Mouse (Mus musculus) small intestine, adult 2 months (tissue): ENCODE measurements around the gene Anapc5.

Experiments
- CTCF ChIP-seq: fragments of 200-500 bp; IDR thresholded peaks from 2 replicates; pipeline ENCODE4 v1.5.1; 2012; ENCODE audit warnings: low read depth, mild to moderate bottlenecking, control low read depth, inconsistent platforms, low read length, moderate library complexity, mixed read lengths; ENCODE audit not compliant: insufficient replicate concordance, insufficient read length; ENCODE audit errors: extremely low read depth
- POLR2A ChIP-seq: fragments of 200-500 bp; IDR thresholded peaks from 2 replicates; pipeline ENCODE4 v1.6.1; 2012; ENCODE audit warnings: low read depth, mild to moderate bottlenecking, control low read depth, inconsistent platforms, low read length, moderate library complexity

DNA sequence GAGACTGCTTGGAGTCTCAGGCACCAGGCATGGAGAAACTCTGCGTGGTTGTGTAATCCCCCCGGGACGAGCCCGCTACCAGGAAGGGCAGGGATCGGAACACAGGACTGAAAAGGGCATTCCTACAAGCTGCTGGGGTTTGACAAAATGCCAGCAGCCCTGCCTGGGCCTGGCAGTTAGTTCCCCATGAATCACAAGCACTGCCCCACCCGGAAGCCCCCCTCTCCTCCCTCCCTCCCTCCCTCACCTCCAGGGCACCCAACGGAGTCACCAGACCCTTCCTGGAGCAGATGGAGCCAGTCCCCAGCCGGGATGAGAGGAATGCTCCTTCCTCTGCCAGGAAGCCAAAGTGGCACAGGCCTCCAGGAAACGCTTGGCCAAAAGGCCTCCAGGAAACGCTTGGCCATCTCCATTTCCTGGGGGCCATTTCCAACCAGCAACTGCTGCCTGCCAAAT, 50.3 kb downstream of the Anapc5 start:
- TF ChIP-seq CTCF (no peak), POLR2A (no peak)
